30 mouse cellular contexts compared by ENCODE assay signal in genomic region chr11:100671956-100672355, GRCm38 (mm10). TPM values are rescaled to one million over a fixed set of nuclear protein-coding genes. Genes with fewer than 3 reads are reported as not detected.
DNase-seq lines count a peak whose midpoint lies in the region; ATAC-seq lines count a peak whose summit lies in the region.
"Had no signal": no experiment of that assay in that cellular context is flagged by ENCODE, and none has a peak within 500 bp of the region (broad histone marks: within the 10 kb centered on the region; RNA-seq: fewer than 3 reads in every experiment).

No protein-coding gene starts in this region.

- intact Hi-C loops in heart, postnatal 25 days (cut with DNase I): no loop called here

- peaks cover 29% of the 10 kb centered on the region for H3K27me3 ChIP-seq in heart, embryonic 12.5 days (replicated peaks)
- H3K27me3 ChIP-seq in heart, embryonic 15.5 days: peaks cover 16% of the 10 kb centered on the region
- H3K27me3 ChIP-seq in intestine, embryonic 15.5 days (replicated peaks): peaks cover 8% of the 10 kb centered on the region; the same call in 1 of the 2 replicates

- WGBS in heart, embryonic 12.5 days: 9% methylated on average over 2 of the region's 2 CpGs
- WGBS in heart, embryonic 15.5 days: 19% methylated on average over 2 of the region's 2 CpGs
- WGBS in intestine, embryonic 15.5 days: 60% methylated on average over 2 of the region's 2 CpGs

- peak; percentile 96 for DNase-seq in heart, adult 11 months
- peak; percentile 12 for DNase-seq in adipocyte (ENCODE audit: low spot score)
- DNase-seq in heart, postnatal 25 days (ENCODE audit: low spot score): peak; percentile 29
- DNase-seq in T-cell, adult 2 months (ENCODE audit: low spot score): no peak
- DNase-seq in right cerebral cortex, postnatal 4 days: no peak
- DNase-seq: adrenal gland, postnatal 10 days; gastrocnemius, postnatal 14 days; kidney, adult 8-10 months; kidney, postnatal 10 days; layer of hippocampus, postnatal 36 days; liver; lung, embryonic 14.5 days; lung, postnatal 14 days had no signal

- no peaks in the 10 kb centered on the region for H3K36me3 ChIP-seq in heart, embryonic 12.5 days
- H3K36me3 ChIP-seq in heart, embryonic 15.5 days: no peaks in the 10 kb centered on the region
- H3K36me3 ChIP-seq in intestine, embryonic 15.5 days: no peaks in the 10 kb centered on the region
- H3K36me3 ChIP-seq: heart, embryonic 13.5 days; hindbrain, embryonic 12.5 days; liver, embryonic 15.5 days; stomach, embryonic 15.5 days had no signal

- H3K4me1 ChIP-seq in heart, embryonic 12.5 days (replicated peaks): peaks cover 19% of the 10 kb centered on the region
- H3K4me1 ChIP-seq in heart, embryonic 15.5 days (replicated peaks): peaks cover 18% of the 10 kb centered on the region
- peaks cover 5% of the 10 kb centered on the region; the same call in 1 of the 2 replicates for H3K4me1 ChIP-seq in intestine, embryonic 15.5 days (replicated peaks)
- H3K4me1 ChIP-seq: liver, embryonic 15.5 days had no signal

- no peak overlapping the region for H3K27ac ChIP-seq in heart, embryonic 12.5 days (ENCODE audit: poor library complexity, severe bottlenecking)
- H3K27ac ChIP-seq in heart, embryonic 15.5 days: no peak overlapping the region
- H3K27ac ChIP-seq in intestine, embryonic 15.5 days: no peak overlapping the region
- H3K27ac ChIP-seq: forebrain, embryonic 13.5 days; heart, embryonic 13.5 days; hindbrain, embryonic 12.5 days; hindbrain, postnatal 0 days; liver, embryonic 15.5 days; stomach, embryonic 15.5 days had no signal

- no peak overlapping the region for H3K9ac ChIP-seq in heart, embryonic 12.5 days
- H3K9ac ChIP-seq in heart, embryonic 15.5 days: no peak overlapping the region
- H3K9ac ChIP-seq in intestine, embryonic 15.5 days: no peak overlapping the region
- H3K9ac ChIP-seq: forebrain, embryonic 13.5 days; hindbrain, embryonic 12.5 days; liver, embryonic 15.5 days; lung, embryonic 14.5 days; stomach, embryonic 15.5 days had no signal

- ATAC-seq in heart, embryonic 12.5 days (ENCODE audit: insufficient number of reproducible peaks, low FRiP score): no peak
- ATAC-seq in heart, embryonic 15.5 days (replicated peaks; ENCODE audit: insufficient number of reproducible peaks, insufficient read depth, low FRiP score, low read depth): 0 out of 2 replicates have a peak, but pooled peaks have one; percentile 18
- no peak for ATAC-seq in intestine, embryonic 15.5 days
- ATAC-seq: CD4-positive, CD25-positive, alpha-beta regulatory T cell, adult 4 months; forebrain, embryonic 13.5 days; hindbrain, postnatal 0 days; intestine, embryonic 16.5 days; midbrain, embryonic 16.5 days had no signal

- H3K9me3 ChIP-seq in heart, embryonic 12.5 days (replicated peaks): 0 out of 2 replicates have a peak, but pooled peaks cover 4% of the 10 kb centered on the region
- no peaks in the 10 kb centered on the region for H3K9me3 ChIP-seq in heart, embryonic 15.5 days (replicated peaks)
- no peaks in the 10 kb centered on the region for H3K9me3 ChIP-seq in intestine, embryonic 15.5 days
- H3K9me3 ChIP-seq: forebrain, embryonic 13.5 days; heart, embryonic 13.5 days; hindbrain, embryonic 12.5 days; liver, embryonic 15.5 days; stomach, embryonic 15.5 days had no signal

- no peak overlapping the region for H3K4me3 ChIP-seq in heart, embryonic 12.5 days
- H3K4me3 ChIP-seq in heart, embryonic 15.5 days: no peak overlapping the region
- no peak overlapping the region for H3K4me3 ChIP-seq in intestine, embryonic 15.5 days (replicated peaks)
- H3K4me3 ChIP-seq: forebrain, embryonic 13.5 days; heart, embryonic 13.5 days; hindbrain, embryonic 12.5 days; liver, embryonic 15.5 days; stomach, embryonic 15.5 days had no signal

- H3K4me2 ChIP-seq in heart, embryonic 12.5 days: no peak overlapping the region
- no peak overlapping the region for H3K4me2 ChIP-seq in heart, embryonic 15.5 days
- H3K4me2 ChIP-seq in intestine, embryonic 15.5 days (replicated peaks): no peak overlapping the region
- H3K4me2 ChIP-seq: forebrain, embryonic 13.5 days; heart, embryonic 13.5 days; hindbrain, embryonic 12.5 days; liver, embryonic 15.5 days; lung, embryonic 14.5 days; stomach, embryonic 15.5 days had no signal

RNA-seq across cellular contexts. Expression of gene Zfp385c, which starts 20.3 kb away (rescaled TPM):
- polyA plus RNA-seq in heart, embryonic 12.5 days (2016; fragmentation: Nextera tagmentation; extraction: Ambion mirVana): 0.41 TPM in 1 of 2 replicates, not detected in the other
- polyA plus RNA-seq in heart, embryonic 15.5 days (2015; fragmentation: Nextera tagmentation; extraction: Ambion mirVana): 0.09 and 0.16 TPM in 2 replicates
- under 1 TPM; 0.31 to 0.47 TPM for total RNA-seq in heart, postnatal 25 days (2021)
- polyA plus RNA-seq in intestine, embryonic 15.5 days (2015; fragmentation: Nextera tagmentation; extraction: Ambion mirVana): 0.11 TPM in 2 replicates
- total RNA-seq: neutrophil, adult 5-6 weeks had no signal
- polyA plus RNA-seq: liver, embryonic 15.5 days; lung, embryonic 14.5 days; neural tube, embryonic 11.5 days had no signal

RNA-seq across cellular contexts. Expression of gene Dhx58, which starts 32.1 kb away (rescaled TPM):
- 0.74 and 0.90 TPM in 2 replicates for polyA plus RNA-seq in heart, embryonic 12.5 days (2016; fragmentation: Nextera tagmentation; extraction: Ambion mirVana)
- 1.5 and 2.1 TPM in 2 replicates for polyA plus RNA-seq in heart, embryonic 15.5 days (2015; fragmentation: Nextera tagmentation; extraction: Ambion mirVana)
- total RNA-seq in heart, postnatal 25 days (2021): under 1 TPM; 0.68 to 0.98 TPM
- 2.7 and 3.2 TPM in 2 replicates for polyA plus RNA-seq in intestine, embryonic 15.5 days (2015; fragmentation: Nextera tagmentation; extraction: Ambion mirVana)

RNA-seq across cellular contexts. Expression of gene Kat2a, which starts 40.3 kb away (rescaled TPM):
- 45.4 and 49.0 TPM in 2 replicates for polyA plus RNA-seq in heart, embryonic 12.5 days (2016; fragmentation: Nextera tagmentation; extraction: Ambion mirVana)
- polyA plus RNA-seq in heart, embryonic 15.5 days (2015; fragmentation: Nextera tagmentation; extraction: Ambion mirVana): 26.5 and 36.7 TPM in 2 replicates
- total RNA-seq in heart, postnatal 25 days (2021): 10 to 100 TPM; 12.3 to 13.6 TPM
- polyA plus RNA-seq in intestine, embryonic 15.5 days (2015; fragmentation: Nextera tagmentation; extraction: Ambion mirVana): 48.2 and 51.9 TPM in 2 replicates

RNA-seq across cellular contexts. Expression of gene Hspb9, which starts 41.7 kb away (rescaled TPM):
- 0.27 TPM in 1 of 2 replicates, not detected in the other for polyA plus RNA-seq in heart, embryonic 12.5 days (2016; fragmentation: Nextera tagmentation; extraction: Ambion mirVana)
- not detected in 2 replicates for polyA plus RNA-seq in heart, embryonic 15.5 days (2015; fragmentation: Nextera tagmentation; extraction: Ambion mirVana)
- total RNA-seq in heart, postnatal 25 days (2021): not detected
- polyA plus RNA-seq in intestine, embryonic 15.5 days (2015; fragmentation: Nextera tagmentation; extraction: Ambion mirVana): 0.40 and 0.54 TPM in 2 replicates
- total RNA-seq: gastrocnemius, postnatal 14 days; hindbrain, postnatal 0 days; layer of hippocampus, postnatal 36 days; left cerebral cortex, postnatal 14 days; neutrophil, adult 5-6 weeks had no signal
- polyA plus RNA-seq: embryonic facial prominence, embryonic 11.5 days; forebrain, embryonic 13.5 days; intestine, embryonic 16.5 days; large intestine, adult 2 months; midbrain, embryonic 16.5 days; neural tube, embryonic 11.5 days; stomach, embryonic 15.5 days had no signal

RNA-seq across cellular contexts. Expression of gene Dnajc7, which starts 52.0 kb away (rescaled TPM):
- polyA plus RNA-seq in heart, embryonic 12.5 days (2016; fragmentation: Nextera tagmentation; extraction: Ambion mirVana): 207 and 213 TPM in 2 replicates
- 184 and 206 TPM in 2 replicates for polyA plus RNA-seq in heart, embryonic 15.5 days (2015; fragmentation: Nextera tagmentation; extraction: Ambion mirVana)
- total RNA-seq in heart, postnatal 25 days (2021): 100 to 1,000 TPM; 121 to 124 TPM
- 188 TPM in 2 replicates for polyA plus RNA-seq in intestine, embryonic 15.5 days (2015; fragmentation: Nextera tagmentation; extraction: Ambion mirVana)

Comparison
In these comparisons a context has a peak if more than half of its experiments do, and no peak if none do; other contexts are left out.
1. DNase-seq: peak in heart, adult 11 months (single experiment), adipocyte (single experiment) and heart, postnatal 25 days (single experiment); none in T-cell, adult 2 months (single experiment) and right cerebral cortex, postnatal 4 days (single experiment).